Mouse (Mus musculus) adrenal gland (tissue): ENCODE data around the gene Nfib.

Source experiments
- intact Hi-C: fragments of 180-260 bp; cut with DNase I; formaldehyde crosslinking; loops from one replicate; pipeline ENCODE4 v1.15.1; 2025

Nfib gene

GRCm38 (mm10) chr4:82325409-82326139 lies 380.0 kb downstream of the Nfib start:
- intact Hi-C loops, result no loop called here

GRCm38 (mm10) chr4:82324977-82325376 lies 380.6 kb downstream of the Nfib start:
- intact Hi-C loops, result no loop called here

- intact Hi-C loops, result no loop called here
Measured at GRCm38 (mm10) chr4:82321008-82321407, 384.5 kb downstream of the Nfib start.

GRCm38 (mm10) chr4:82319388-82319787 lies 386.2 kb downstream of the Nfib start:
- intact Hi-C loops, result no loop called here

GRCm38 (mm10) chr4:82316168-82316567 lies 389.4 kb downstream of the Nfib start:
- intact Hi-C loops, result no loop called here

GRCm38 (mm10) chr4:82315710-82316109 lies 389.8 kb downstream of the Nfib start:
- intact Hi-C loops, result no loop called here

GRCm38 (mm10) chr4:82310924-82311734 lies 394.4 kb downstream of the Nfib start:
- intact Hi-C loops, result no loop called here

- intact Hi-C loops, result no loop called here
Measured at GRCm38 (mm10) chr4:82306045-82306444, 399.5 kb downstream of the Nfib start.

GRCm38 (mm10) chr4:82304148-82304871 lies 401.2 kb downstream of the Nfib start:
- intact Hi-C loops, result no loop called here

GRCm38 (mm10) chr4:82303362-82303900 lies 402.1 kb downstream of the Nfib start:
- intact Hi-C loops, result no loop called here

GRCm38 (mm10) chr4:82302901-82303300 lies 402.6 kb downstream of the Nfib start:
- intact Hi-C loops, result no loop called here

- intact Hi-C loops, result no loop called here
Measured at GRCm38 (mm10) chr4:82298606-82299005, 406.9 kb downstream of the Nfib start.

GRCm38 (mm10) chr4:82297562-82297961 lies 408.0 kb downstream of the Nfib start:
- intact Hi-C loops, result no loop called here

GRCm38 (mm10) chr4:82294066-82294465 lies 411.5 kb downstream of the Nfib start:
- intact Hi-C loops, result no loop called here

GRCm38 (mm10) chr4:82291174-82291847 lies 414.2 kb downstream of the Nfib start:
- intact Hi-C loops, result no loop called here

GRCm38 (mm10) chr4:82290623-82291022 lies 414.9 kb downstream of the Nfib start:
- intact Hi-C loops, result no loop called here

- intact Hi-C loops, result no loop called here
Measured at GRCm38 (mm10) chr4:82289596-82289995, 416.0 kb downstream of the Nfib start.

GRCm38 (mm10) chr4:82288138-82288537 lies 417.4 kb downstream of the Nfib start:
- intact Hi-C loops, result no loop called here

- intact Hi-C loops, result no loop called here
Measured at GRCm38 (mm10) chr4:82287454-82287853, 418.1 kb downstream of the Nfib start.

GRCm38 (mm10) chr4:82286931-82287330 lies 418.6 kb downstream of the Nfib start:
- intact Hi-C loops, result no loop called here

- intact Hi-C loops, result no loop called here
Measured at GRCm38 (mm10) chr4:82283536-82283935, 422.0 kb downstream of the Nfib start.
